Mouse (Mus musculus): ENCODE measurements around the gene Dusp7.

Gene Dusp7

GRCm38 (mm10) chr9:106372431-106373412 lies 4.3 kb downstream of the Dusp7 start:
- in situ Hi-C loops (cut with MboI; ENCODE audit: low pct_unique_long_range_greater_than_20kb in 1 of 2, low sequenced_read_pairs in 2 of 2, unreplicated experiment in 1 of 2), result no loop called here

DNA sequence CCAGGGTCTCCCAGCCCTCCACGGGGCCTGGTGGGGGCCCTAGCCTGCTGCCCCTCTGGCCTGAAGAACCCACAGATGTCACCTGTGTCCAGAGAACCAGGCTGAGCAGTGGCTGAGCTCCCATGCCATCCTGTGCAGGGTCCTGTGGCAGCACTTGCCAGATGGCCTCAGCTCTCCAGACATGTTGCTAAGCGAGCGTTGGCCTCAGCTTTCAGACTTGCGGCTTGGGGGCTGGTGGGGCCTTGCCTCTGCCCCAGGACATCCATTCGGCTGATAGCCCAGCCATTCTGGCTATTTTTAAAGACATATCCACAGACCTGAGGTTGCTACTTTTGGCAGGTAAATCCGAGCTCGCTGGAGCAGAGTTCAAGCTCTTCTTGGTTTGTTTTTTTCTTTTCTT lies 5.5 kb downstream of the Dusp7 start:
- in situ Hi-C loops (cut with MboI; ENCODE audit: low pct_unique_long_range_greater_than_20kb in 1 of 2, low sequenced_read_pairs in 2 of 2, unreplicated experiment in 1 of 2), result no loop called here

DNA sequence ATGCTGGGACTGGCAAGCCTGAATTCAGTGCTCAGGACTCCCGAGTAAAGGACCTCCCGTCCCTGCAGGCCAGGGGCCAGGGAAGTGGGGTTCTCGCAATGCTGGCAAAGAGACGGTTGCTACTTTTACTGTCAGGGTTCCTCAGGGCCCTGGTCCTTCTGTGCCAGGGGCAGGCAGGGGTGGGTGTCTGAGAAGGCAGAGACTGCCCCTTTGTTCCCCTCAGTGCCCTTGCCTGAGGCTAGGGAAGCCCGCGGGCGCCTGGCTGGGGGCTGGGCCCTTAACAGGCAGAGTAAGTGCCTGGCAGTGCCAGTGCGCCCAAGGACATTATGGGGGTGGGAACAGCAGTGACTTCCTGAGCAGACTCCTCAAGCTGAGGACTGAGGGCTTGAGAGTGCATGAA lies 8.8 kb downstream of the Dusp7 start:
- in situ Hi-C loops (cut with MboI; ENCODE audit: low pct_unique_long_range_greater_than_20kb in 1 of 2, low sequenced_read_pairs in 2 of 2, unreplicated experiment in 1 of 2), result no loop called here

- in situ Hi-C loops (cut with MboI; ENCODE audit: low pct_unique_long_range_greater_than_20kb in 1 of 2, low sequenced_read_pairs in 2 of 2, unreplicated experiment in 1 of 2), result no loop called here
Measured at GRCm38 (mm10) chr9:106378045-106378444, 9.6 kb downstream of the Dusp7 start.

- in situ Hi-C loops (cut with MboI; ENCODE audit: low pct_unique_long_range_greater_than_20kb in 1 of 2, low sequenced_read_pairs in 2 of 2, unreplicated experiment in 1 of 2), result no loop called here
Measured at GRCm38 (mm10) chr9:106378753-106379152, 10.3 kb downstream of the Dusp7 start.

DNA sequence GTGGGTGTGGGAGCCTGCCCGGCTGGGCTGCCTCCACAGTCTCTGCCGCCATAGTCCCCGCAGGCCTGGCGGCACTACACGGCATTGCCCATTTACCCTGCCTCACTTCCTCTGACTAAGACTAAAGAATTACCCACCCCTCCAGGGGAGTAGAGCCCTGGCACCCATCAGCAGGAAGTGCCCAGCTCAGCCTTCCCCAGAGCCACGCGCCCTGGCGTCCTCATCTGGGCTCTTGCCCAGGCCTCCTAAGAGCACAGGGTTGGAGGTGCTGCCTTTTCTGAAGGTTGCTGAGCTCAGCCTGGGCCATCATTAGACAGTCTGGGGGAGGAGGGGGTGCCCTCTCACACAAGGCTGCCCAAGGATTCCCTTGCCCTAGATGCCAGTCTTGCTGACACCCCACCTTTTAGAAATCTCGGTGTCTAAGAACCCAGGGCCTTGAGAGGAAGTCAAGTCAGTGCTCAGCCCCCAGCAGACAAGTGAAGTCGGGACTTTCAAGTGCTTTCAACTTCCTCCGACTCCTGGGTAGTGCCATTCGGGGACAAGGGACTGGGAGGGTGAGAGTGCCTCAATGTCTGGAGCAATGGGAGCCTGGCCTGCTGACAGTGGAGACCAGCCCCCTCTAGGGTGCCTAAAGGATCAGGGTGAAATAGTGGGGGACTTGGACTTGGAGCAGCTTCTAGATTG lies 17.9 kb downstream of the Dusp7 start:
- in situ Hi-C loops (cut with MboI; ENCODE audit: low pct_unique_long_range_greater_than_20kb in 1 of 2, low sequenced_read_pairs in 2 of 2, unreplicated experiment in 1 of 2), result no loop called here

- in situ Hi-C loops (cut with MboI; ENCODE audit: low pct_unique_long_range_greater_than_20kb in 1 of 2, low sequenced_read_pairs in 2 of 2, unreplicated experiment in 1 of 2), result no loop called here
Measured at GRCm38 (mm10) chr9:106392828-106393527, 24.5 kb downstream of the Dusp7 start.

DNA sequence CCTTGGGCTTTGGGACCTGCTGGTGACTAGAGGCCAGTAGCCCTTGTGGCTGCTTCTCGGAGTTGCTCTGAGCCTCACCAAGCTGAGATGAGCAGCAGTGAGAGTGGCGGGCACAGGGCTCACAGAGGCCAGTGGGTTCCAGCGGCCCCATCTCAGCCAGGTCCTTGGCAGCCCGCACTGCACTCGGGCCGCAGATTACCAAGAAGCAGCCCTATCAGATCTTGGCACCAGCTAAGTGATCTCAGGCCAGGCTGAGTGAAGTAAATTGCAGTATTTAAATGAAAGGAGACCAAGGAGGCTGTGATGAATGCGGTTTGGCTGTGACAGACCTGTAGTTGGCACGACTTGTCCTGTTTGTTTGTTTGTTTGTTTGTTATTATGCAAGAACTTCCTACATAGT lies 25.1 kb downstream of the Dusp7 start:
- in situ Hi-C loops (cut with MboI; ENCODE audit: low pct_unique_long_range_greater_than_20kb in 1 of 2, low sequenced_read_pairs in 2 of 2, unreplicated experiment in 1 of 2), result no loop called here

GRCm38 (mm10) chr9:106394649-106395602 lies 26.5 kb downstream of the Dusp7 start:
- in situ Hi-C loops (cut with MboI; ENCODE audit: low pct_unique_long_range_greater_than_20kb in 1 of 2, low sequenced_read_pairs in 2 of 2, unreplicated experiment in 1 of 2), result no loop called here

DNA sequence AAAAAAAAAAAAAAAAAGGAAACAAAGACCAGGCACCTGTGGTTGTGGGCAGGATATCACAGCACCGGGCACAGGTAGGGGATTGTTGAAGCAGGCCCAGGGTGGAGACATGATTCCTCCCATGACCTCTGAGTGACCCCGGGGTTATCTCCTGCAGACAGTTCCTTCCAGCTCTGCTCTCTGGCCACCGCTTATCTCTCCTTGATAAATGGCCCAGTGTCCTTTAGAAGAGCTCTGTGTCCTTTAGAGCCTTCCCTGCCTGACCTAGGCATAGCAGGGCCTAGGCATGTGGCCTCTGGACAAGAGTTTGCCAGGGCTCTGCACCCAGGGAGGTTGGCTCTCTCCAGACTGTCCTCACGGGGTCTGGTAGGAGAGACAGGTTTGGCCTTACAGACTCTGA lies 29.3 kb downstream of the Dusp7 start:
- in situ Hi-C loops (cut with MboI; ENCODE audit: low pct_unique_long_range_greater_than_20kb in 1 of 2, low sequenced_read_pairs in 2 of 2, unreplicated experiment in 1 of 2), result no loop called here

GRCm38 (mm10) chr9:106398667-106399311 lies 30.4 kb downstream of the Dusp7 start:
- in situ Hi-C loops (cut with MboI; ENCODE audit: low pct_unique_long_range_greater_than_20kb in 1 of 2, low sequenced_read_pairs in 2 of 2, unreplicated experiment in 1 of 2), result no loop called here

- in situ Hi-C loops (cut with MboI; ENCODE audit: low pct_unique_long_range_greater_than_20kb in 1 of 2, low sequenced_read_pairs in 2 of 2, unreplicated experiment in 1 of 2), result loop anchor here in 1 of 2 experiments (5.0 kb wide), 1 partner anchor 93 kb away; no protein-coding TSS in a partner anchor
Measured at GRCm38 (mm10) chr9:106399808-106400207, 31.4 kb downstream of the Dusp7 start.

GRCm38 (mm10) chr9:106402149-106402548 lies 33.7 kb downstream of the Dusp7 start:
- in situ Hi-C loops (cut with MboI; ENCODE audit: low pct_unique_long_range_greater_than_20kb in 1 of 2, low sequenced_read_pairs in 2 of 2, unreplicated experiment in 1 of 2), result loop anchor here in 1 of 2 experiments (5.0 kb wide), 1 partner anchor 95 kb away; no protein-coding TSS in a partner anchor

GRCm38 (mm10) chr9:106402607-106403375 lies 34.4 kb downstream of the Dusp7 start:
- in situ Hi-C loops (cut with MboI; ENCODE audit: low pct_unique_long_range_greater_than_20kb in 1 of 2, low sequenced_read_pairs in 2 of 2, unreplicated experiment in 1 of 2), result loop anchor here in 1 of 2 experiments (5.0 kb wide), 1 partner anchor 95 kb away; no protein-coding TSS in a partner anchor

- in situ Hi-C loops (cut with MboI; ENCODE audit: low pct_unique_long_range_greater_than_20kb in 1 of 2, low sequenced_read_pairs in 2 of 2, unreplicated experiment in 1 of 2), result no loop called here
Measured at GRCm38 (mm10) chr9:106405275-106405674, 36.8 kb downstream of the Dusp7 start.

GRCm38 (mm10) chr9:106406443-106407078 lies 38.1 kb downstream of the Dusp7 start:
- in situ Hi-C loops (cut with MboI; ENCODE audit: low pct_unique_long_range_greater_than_20kb in 1 of 2, low sequenced_read_pairs in 2 of 2, unreplicated experiment in 1 of 2), result no loop called here
